Mouse (Mus musculus) spleen, adult 2 months (tissue): ENCODE results near the gene Rcan2.

Experiments used
- CTCF ChIP-seq: fragments of 200-500 bp; IDR thresholded peaks from 2 replicates; pipeline ENCODE4 v1.5.1; 2011; ENCODE audit warnings: mild to moderate bottlenecking, inconsistent platforms; ENCODE audit not compliant: insufficient read depth, insufficient read length, insufficient replicate concordance; ENCODE audit errors: extremely low read depth
- POLR2A ChIP-seq: fragments of 200-500 bp; IDR thresholded peaks from 2 replicates; pipeline ENCODE4 v1.6.1; 2011; ENCODE audit warnings: low read depth, low read length, inconsistent platforms

GRCm38 (mm10) chr17:43758607-43759259 is 42.4 kb upstream of the Rcan2 start:
- TF ChIP-seq POLR2A (no peak), CTCF (no peak)
